ENCODE assay signal across 8 mouse cellular contexts in genomic region chr17:26276711-26277110, GRCm38 (mm10). TPM values are rescaled to one million over a fixed set of nuclear protein-coding genes. Genes with fewer than 3 reads are reported as not detected.
DNase-seq lines count a peak whose midpoint lies in the region; ATAC-seq and TF ChIP-seq lines count a peak whose summit lies in the region.

No protein-coding gene starts in this region.

- no peak for TF ChIP-seq POLR2A in lung, adult 2 months (IDR thresholded peaks at IDR 0.05; ENCODE audit: borderline replicate concordance, extremely low read depth, low read depth, low read length)
- no peak for TF ChIP-seq POLR2A in thymus, adult 2 months (IDR thresholded peaks at IDR 0.05; ENCODE audit: control insufficient read depth, extremely low read depth, insufficient read depth, low read length, poor library complexity)

- H3K9ac ChIP-seq in neural tube, embryonic 15.5 days (replicated peaks): no peak overlapping the region
- H3K9ac ChIP-seq in intestine, embryonic 16.5 days (ENCODE audit: low read depth, low read length): no peak overlapping the region

- no peak for ATAC-seq in neural tube, embryonic 15.5 days (ENCODE audit: low FRiP score)
- ATAC-seq in intestine, embryonic 16.5 days: no peak

- no peaks in the 10 kb centered on the region for H3K4me1 ChIP-seq in neural tube, embryonic 15.5 days
- H3K4me1 ChIP-seq in lung, adult 2 months (ENCODE audit: control insufficient read depth, insufficient read depth, low read length): no peaks in the 10 kb centered on the region
- no peaks in the 10 kb centered on the region for H3K4me1 ChIP-seq in thymus, adult 2 months (replicated peaks; ENCODE audit: control insufficient read depth, insufficient read depth, low read length)
- H3K4me1 ChIP-seq in intestine, embryonic 16.5 days (ENCODE audit: control insufficient read depth, insufficient read depth, low read length): no peaks in the 10 kb centered on the region

- no peaks in the 10 kb centered on the region for H3K9me3 ChIP-seq in neural tube, embryonic 15.5 days (replicated peaks)
- no peaks in the 10 kb centered on the region for H3K9me3 ChIP-seq in intestine, embryonic 16.5 days (ENCODE audit: control insufficient read depth, low read length)

- peaks cover 72% of the 10 kb centered on the region for H3K36me3 ChIP-seq in neural tube, embryonic 15.5 days
- peaks cover 76% of the 10 kb centered on the region for H3K36me3 ChIP-seq in thymus, adult 2 months (ENCODE audit: control insufficient read depth, insufficient read depth, low read length)
- peaks cover 29% of the 10 kb centered on the region for H3K36me3 ChIP-seq in intestine, embryonic 16.5 days (ENCODE audit: control insufficient read depth, insufficient read depth, low read length)

- no peaks in the 10 kb centered on the region for H3K27me3 ChIP-seq in neural tube, embryonic 15.5 days (replicated peaks)
- no peaks in the 10 kb centered on the region for H3K27me3 ChIP-seq in thymus, adult 2 months (ENCODE audit: control insufficient read depth, insufficient read depth, low read length)
- no peaks in the 10 kb centered on the region for H3K27me3 ChIP-seq in intestine, embryonic 16.5 days (replicated peaks; ENCODE audit: control insufficient read depth, insufficient read depth, low read length)

- H3K27ac ChIP-seq in neural tube, embryonic 15.5 days (replicated peaks): no peak overlapping the region
- no peak overlapping the region for H3K27ac ChIP-seq in thymus, adult 2 months (ENCODE audit: control insufficient read depth, insufficient read depth, low read length)
- H3K27ac ChIP-seq in intestine, embryonic 16.5 days (ENCODE audit: low read length): no peak overlapping the region

- no peak overlapping the region for H3K4me2 ChIP-seq in neural tube, embryonic 15.5 days
- H3K4me2 ChIP-seq in intestine, embryonic 16.5 days (ENCODE audit: low read depth, low read length): no peak overlapping the region

- no peak overlapping the region for H3K4me3 ChIP-seq in neural tube, embryonic 15.5 days (replicated peaks)
- no peak overlapping the region for H3K4me3 ChIP-seq in lung, adult 2 months (replicated peaks; ENCODE audit: extremely low read depth, low read depth, low read length)
- H3K4me3 ChIP-seq in thymus, adult 2 months (ENCODE audit: control insufficient read depth, insufficient read depth, low read length): no peak overlapping the region
- no peak overlapping the region for H3K4me3 ChIP-seq in intestine, embryonic 16.5 days (ENCODE audit: low read length)

- DNase-seq in gastrocnemius, adult 18-20 months (ENCODE audit: low spot score): peak; percentile 21
- no peak for DNase-seq in gastrocnemius, postnatal 4 days (ENCODE audit: low spot score in 2 of 2)
- DNase-seq in neural tube, embryonic 10.5 days (ENCODE audit: extremely low spot score, low spot score): peak; percentile 38
- peak; percentile 46 for DNase-seq in brain, adult 2 months (ENCODE audit: low read depth, low spot score)
- peak; percentile 30 for DNase-seq in lung, adult 2 months
- DNase-seq in thymus, adult 2 months: peak; percentile 54

- WGBS in neural tube, embryonic 15.5 days: 99% methylated on average over 4 of the region's 4 CpGs
- 94% methylated on average over 4 of the region's 4 CpGs for WGBS in lung, adult 2 months
- 95% methylated on average over 4 of the region's 4 CpGs for WGBS in thymus, adult 2 months
- 88% methylated on average over 4 of the region's 4 CpGs for WGBS in intestine, embryonic 16.5 days

- TF ChIP-seq CTCF in lung, adult 2 months (IDR thresholded peaks at IDR 0.05; ENCODE audit: insufficient read depth, low read length): no peak
- TF ChIP-seq CTCF in thymus, adult 2 months (IDR thresholded peaks at IDR 0.05; ENCODE audit: borderline replicate concordance, control insufficient read depth, extremely low read depth, insufficient read depth, low read length, poor library complexity): no peak

RNA-seq across cellular contexts. Expression of gene Luc7l, which starts 24.0 kb away (rescaled TPM):
- total RNA-seq in gastrocnemius, adult 18-20 months (2021): 10 to 100 TPM in 1 of 2 experiments, 1 to 10 TPM in 1; 9.6 to 11.6 TPM
- total RNA-seq in gastrocnemius, postnatal 4 days (2021): 10 to 100 TPM; 33.6 to 43.9 TPM
- polyA plus RNA-seq in neural tube, embryonic 15.5 days (2015; fragmentation: Nextera tagmentation; extraction: Ambion mirVana): 97.7 and 102 TPM in 2 replicates
- polyA plus RNA-seq in lung, adult 2 months (2012; rRNA removed): 16.9 and 19.1 TPM in 2 replicates
- polyA plus RNA-seq in thymus, adult 2 months (2012; rRNA removed): 36.7 and 38.8 TPM in 2 replicates
- polyA plus RNA-seq in intestine, embryonic 16.5 days (2015; fragmentation: Nextera tagmentation; extraction: Ambion mirVana): 68.2 and 72.2 TPM in 2 replicates

RNA-seq across cellular contexts. Expression of gene Fam234a, which starts 32.7 kb away (rescaled TPM):
- total RNA-seq in gastrocnemius, adult 18-20 months (2021): 10 to 100 TPM; 76.7 to 85.3 TPM
- 10 to 100 TPM; 50.2 to 55.7 TPM for total RNA-seq in gastrocnemius, postnatal 4 days (2021)
- 32.7 and 35.1 TPM in 2 replicates for polyA plus RNA-seq in neural tube, embryonic 15.5 days (2015; fragmentation: Nextera tagmentation; extraction: Ambion mirVana)
- 60.4 and 76.1 TPM in 2 replicates for polyA plus RNA-seq in lung, adult 2 months (2012; rRNA removed)
- 18.9 and 24.3 TPM in 2 replicates for polyA plus RNA-seq in thymus, adult 2 months (2012; rRNA removed)
- 123 and 129 TPM in 2 replicates for polyA plus RNA-seq in intestine, embryonic 16.5 days (2015; fragmentation: Nextera tagmentation; extraction: Ambion mirVana)

Comparison
In these comparisons a context has a peak if more than half of its experiments do, and no peak if none do; other contexts are left out.
1. DNase-seq: peak in gastrocnemius, adult 18-20 months (single experiment), neural tube, embryonic 10.5 days (single experiment), brain, adult 2 months (single experiment), lung, adult 2 months (single experiment) and thymus, adult 2 months (single experiment); none in gastrocnemius, postnatal 4 days (0 of 2).